Mouse (Mus musculus) adrenal gland, postnatal 25 days (tissue): ENCODE results near the gene Phf20. TPM values are rescaled to one million over a fixed set of nuclear protein-coding genes. Genes with fewer than 3 reads are reported as not detected.
A peak's percentile ranks its signal among the peaks of the same experiment; 100 is the strongest.

Source experiments
- DNase-seq: peaks from one replicate; pipeline ENCODE4 v3.0.0; 2021; ENCODE audit warnings: mixed read lengths
- total RNA-seq: library from RNA; stranded (reverse); gene quantifications from 2 replicates; pipeline ENCODE4 v1.2.3, GENCODE M21; 2021

Phf20 gene
- total RNA-seq, 1 experiment from 2014 or later: 41.2 TPM

DNA sequence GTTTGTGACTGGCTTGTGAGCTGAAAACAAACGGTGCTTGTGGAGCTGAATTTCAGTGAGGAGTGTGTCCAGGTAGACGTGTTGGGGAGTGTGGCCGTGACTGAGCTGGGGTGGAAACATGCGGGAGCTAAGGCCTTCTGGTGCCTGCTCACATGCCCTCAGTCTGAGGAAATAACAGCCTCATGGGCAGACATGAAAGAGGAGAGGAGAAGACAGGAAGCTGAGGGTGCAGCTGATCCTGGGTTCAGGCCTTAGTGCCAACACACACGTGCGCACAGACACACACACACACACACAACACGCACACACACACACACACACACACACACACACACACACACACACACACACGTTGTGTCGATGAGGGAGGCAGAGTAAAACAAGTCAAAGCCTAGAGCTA is 71.4 kb downstream of the Phf20 start:
- no peak for DNase-seq

DNA sequence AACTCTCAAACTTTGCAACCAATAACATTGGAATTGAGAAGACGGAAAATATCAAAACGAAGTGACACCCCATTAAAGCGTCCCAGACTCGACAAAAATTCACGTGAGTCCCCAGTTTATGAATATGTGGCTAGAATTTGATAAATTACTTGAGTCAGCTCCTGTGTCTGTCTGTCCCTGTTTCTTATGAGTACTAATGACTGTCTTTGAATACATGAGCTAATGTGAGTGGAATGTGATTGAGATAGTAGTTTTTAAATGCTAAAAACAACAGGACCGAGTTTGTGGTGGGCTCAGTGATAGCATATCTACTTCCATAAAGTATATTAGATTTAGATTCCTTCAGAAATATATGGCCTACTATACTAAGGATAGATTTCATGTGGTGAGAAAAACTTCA is 76.3 kb downstream of the Phf20 start:
- DNase-seq: no peak

DNA sequence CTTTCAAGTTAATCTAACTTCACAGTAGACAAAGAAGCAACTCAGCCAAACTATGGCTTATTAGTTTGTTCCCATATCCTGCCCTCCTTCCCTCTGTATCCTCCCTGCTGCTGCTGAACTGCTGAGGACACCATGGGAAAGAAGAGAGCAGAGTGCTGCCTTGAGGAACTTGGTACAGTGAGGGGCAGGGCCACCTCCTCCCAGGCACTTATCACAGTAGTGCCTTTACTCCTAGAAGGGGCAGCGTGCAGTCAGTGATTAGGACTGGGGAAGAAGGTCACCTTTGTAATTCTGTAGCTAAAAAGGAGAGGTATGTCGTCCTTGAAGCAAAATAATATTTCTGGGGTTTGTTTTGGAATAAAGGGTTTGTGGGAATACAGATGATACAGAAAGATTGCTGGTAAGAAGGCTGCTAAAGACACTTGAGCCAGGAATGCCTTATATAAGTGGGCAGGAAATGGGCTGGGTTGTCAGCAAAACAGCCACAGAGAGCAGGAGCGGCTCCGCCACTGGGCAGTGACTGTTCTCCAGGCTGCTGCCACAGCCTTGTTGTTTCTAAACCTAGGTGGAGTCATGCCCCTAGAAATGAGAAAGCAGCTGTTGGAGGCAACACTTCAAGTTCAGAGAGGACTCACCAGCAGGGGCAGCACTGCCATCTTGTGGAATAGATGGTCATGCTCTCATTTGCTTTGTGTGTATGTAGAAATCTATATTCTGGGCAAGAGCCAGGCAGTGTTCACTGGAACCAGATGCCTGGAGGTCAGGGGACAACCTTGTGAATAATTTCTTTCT is 82.2 kb downstream of the Phf20 start:
- DNase-seq: peak; percentile 73

DNA sequence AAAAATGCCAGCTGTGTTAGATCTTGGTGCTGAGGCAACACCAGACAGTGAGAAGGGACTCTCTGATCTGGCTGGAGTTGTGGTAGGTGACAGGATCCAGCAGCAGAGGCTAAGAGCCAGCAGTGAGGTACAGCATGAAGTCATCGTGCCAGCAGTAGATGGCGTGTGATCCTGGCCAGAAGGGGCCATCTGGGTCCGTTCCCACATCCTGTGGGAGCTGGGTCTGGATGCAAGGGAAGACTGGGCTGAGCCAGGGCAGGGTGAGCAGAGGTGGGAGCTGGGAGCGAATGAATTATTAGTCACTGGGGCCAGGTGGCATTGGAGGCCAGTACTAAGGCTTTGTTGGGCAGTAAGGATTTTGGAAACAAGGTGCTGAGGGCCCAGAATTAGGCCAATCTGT is 85.0 kb downstream of the Phf20 start:
- no peak for DNase-seq

DNA sequence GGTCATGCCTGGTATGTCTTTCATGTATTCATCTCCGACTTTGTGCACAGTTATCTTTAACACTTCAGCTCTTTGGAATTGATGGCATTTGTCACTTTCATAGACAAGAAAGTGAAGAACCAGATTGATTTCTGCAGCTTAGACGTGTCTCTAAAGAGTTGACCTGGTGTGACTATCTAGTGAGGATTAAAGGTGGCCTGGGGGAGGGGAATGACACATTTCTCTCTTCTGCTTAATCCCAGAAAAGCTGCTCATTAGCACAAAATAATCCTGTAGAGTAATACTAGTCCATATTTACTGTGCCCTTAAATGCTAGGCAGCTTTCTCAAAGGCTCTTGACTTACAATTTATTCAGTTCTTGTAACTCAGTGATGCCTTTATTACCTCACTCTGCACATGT is 88.9 kb downstream of the Phf20 start:
- no peak for DNase-seq

DNA sequence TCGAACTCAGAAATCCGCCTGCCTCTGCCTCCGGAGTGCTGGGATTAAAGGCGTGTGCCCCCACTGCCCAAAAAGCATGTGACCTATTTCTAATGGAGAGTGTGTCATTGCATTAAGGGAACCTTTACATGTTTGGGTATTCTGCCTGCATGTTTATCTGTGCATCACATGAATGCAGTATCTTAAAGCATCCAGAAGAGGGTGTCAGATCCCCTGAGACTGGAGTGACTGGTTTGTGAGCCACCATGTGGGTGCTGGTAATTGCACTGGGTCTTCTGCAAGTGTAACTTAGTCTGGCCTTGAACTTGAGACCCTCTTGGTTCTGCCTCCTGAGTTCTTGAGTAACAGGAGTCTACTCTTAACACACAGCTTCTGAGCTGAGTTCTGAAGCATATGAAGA is 90.5 kb downstream of the Phf20 start:
- no peak for DNase-seq

DNA sequence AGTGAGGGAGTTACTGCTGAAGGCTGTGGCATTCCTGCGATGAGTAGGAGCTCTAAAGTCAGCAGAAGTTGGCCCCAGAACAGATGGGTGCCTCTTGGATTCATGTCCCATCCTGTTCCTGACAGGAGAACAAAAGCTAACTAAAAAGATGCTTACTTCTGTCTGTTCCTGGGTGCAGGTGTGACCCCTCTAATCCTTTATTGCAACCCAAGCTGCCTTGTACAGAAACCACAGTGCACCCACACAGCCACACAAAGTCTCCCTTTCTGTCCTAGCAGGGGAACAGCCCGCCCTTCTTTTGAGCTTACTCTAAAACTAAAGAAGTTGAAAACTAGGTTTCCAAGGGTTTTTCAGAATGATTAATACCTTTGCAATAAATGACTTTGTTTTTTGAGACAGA is 92.0 kb downstream of the Phf20 start:
- no peak for DNase-seq

DNA sequence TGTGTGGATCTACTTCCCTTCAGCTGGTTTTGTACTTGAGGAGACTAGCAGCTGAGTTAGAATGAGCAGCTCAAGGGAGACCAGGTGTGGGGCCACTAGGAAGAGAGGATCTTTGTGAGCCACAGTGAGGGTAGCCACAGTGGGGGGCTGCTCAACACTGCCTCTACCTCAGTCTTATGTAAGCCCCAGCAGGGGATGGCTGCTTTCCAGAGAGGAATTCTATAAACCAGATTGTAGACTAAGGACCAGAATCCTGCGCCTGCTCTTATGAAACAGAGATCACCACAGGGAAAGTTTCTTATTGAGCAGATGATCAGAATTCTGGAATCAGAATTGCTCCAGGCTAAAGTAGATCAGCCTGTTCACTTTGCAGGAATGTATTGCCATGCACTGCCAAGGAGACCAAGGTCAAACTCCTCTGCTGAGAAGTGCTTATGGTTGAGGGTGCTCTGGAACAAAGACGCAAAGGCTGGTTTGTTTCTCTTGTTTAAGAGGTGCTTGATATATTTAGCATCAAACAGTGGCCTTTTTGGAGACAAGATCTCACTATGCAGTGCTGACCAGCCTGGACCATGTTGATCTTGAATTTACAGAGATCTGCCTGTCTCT is 93.4 kb downstream of the Phf20 start:
- DNase-seq: no peak

DNA sequence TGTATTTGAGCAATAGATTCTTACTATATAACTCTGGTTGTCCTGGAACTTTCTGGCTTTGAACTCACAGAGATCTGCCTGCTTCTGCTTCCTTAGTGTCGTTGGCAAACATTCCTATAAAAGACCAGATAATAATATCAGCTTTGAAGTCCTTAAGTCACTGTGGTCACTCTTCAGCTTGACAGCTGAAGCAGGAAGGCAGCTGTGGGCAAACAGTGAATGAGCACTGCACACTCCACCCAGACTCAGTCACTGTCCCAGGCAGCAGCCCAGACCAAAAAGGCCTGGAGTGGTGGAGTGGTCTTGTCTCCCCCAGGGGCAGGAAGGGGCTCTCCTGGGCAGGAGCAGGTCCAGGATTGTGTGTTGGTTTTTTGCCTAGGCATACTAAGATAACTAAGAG is 95.7 kb downstream of the Phf20 start:
- DNase-seq: no peak

DNA sequence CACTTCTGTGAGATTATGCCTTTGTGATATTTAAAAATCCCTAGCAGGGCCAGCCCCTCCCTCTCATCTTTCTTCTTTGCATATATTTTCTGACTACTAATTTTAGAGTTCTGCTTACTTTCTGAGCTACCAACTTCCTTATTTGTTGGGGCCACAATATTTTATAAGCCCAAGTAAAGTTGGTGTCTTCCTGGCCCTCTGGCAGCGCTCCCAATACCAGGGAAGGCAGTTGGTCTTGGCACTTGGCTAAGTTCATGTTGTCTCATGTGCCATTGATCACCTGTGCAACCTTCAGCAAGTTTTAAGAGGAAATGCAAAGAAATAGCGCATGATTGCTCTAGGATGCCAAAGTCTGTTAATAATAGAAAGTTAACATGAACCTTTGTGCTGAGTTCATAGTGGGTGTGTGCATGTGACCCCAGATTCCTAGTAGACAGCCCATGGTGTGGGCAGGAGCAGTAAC is 99.4 kb downstream of the Phf20 start:
- no peak for DNase-seq

DNA sequence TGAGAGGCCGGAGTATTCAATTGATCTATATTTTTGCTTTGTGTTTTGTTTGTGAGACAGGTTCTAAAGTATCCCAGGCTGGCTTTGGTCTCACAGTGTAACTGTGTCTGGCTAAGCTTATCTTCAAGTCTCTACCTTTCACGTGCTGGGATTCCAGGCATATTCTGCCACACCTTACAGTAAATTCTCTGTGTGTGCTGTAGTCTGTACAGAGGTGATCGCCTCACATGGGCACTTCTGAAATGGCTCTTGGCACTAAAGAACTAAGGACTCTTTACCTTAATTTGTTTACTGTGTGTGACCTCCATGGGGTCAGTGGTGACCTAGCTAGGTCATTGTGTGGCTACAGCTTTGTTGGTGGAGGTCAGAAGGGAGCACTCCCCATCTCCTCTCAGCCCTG is 99.9 kb downstream of the Phf20 start:
- DNase-seq: no peak

DNA sequence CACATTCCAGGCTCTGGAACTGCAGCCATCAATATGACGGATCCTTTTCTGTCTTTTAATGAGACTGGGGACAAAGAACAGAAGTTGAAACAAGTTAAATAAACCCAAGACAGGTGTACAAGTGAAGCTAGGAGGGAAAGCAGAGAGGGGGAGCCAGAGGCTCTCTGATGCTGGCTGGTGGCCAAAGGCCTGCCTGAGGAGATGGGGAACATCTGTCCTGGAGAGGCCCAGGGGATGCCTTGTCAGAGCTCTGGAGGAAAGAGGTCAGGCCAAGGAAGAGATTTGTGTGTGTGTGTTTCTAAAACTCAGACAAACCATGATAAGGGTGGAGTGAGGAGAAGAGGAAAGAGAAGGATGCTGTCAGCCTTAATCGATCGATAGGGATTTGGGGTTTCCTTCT is 101.4 kb downstream of the Phf20 start:
- DNase-seq: no peak

DNA sequence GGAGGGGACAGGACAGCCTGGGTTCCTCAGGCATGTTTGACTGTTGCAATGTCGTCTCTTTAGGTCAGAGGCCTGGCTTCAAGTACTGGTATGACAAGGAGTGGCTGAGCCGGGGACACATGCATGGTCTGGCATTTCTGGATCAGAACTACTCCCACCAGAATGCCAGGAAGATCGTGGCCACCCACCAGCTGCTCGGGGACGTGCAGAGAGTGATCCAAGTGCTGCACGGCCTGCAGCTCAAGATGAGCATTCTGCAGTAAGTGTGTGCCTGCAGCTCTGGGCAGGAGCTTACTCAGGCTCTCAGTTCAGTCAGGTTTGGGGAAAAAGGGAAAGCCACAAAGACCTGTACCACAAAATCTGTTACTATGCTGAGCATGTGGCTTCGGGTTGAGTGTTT is 102.2 kb downstream of the Phf20 start:
- no peak for DNase-seq

DNA sequence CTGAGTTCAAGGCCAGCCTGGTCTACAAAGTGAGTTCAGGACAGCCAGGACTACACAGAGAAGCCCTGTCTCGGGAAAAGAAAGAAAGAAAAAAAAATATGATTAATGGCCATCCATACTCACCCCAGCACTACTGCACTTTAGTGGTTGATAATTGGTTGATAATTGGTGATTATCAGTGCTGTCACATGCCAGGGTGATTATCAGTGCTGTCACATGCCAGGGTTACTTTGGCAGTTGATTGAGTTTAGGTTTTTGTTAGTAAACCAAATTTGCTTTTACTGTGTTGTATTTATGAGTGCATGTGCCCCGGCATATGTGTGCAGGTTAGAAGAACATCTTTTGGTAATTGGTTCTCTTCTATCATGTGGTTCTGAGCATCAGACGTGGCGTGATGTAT is 105.8 kb downstream of the Phf20 start:
- no peak for DNase-seq

DNA sequence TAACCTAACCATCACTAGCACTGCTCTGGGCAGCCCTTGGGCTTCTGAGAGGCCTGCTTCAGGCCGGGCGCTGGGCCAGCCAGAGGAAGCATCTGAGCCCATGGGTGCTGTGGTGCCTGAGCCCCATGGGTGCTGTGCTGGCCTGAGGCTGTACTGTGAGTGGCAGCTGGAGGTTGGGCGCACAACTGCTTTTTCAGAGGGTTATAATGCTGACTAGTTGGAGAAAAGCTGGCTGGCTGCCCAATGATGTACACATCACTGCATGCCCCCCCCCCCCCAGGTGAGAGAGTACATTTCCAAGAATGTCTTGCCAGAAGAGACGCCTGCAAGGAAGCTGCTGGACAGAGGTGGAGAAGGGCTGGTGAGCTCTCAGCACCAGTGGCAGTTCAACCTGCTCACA is 108.1 kb downstream of the Phf20 start:
- DNase-seq: no peak

DNA sequence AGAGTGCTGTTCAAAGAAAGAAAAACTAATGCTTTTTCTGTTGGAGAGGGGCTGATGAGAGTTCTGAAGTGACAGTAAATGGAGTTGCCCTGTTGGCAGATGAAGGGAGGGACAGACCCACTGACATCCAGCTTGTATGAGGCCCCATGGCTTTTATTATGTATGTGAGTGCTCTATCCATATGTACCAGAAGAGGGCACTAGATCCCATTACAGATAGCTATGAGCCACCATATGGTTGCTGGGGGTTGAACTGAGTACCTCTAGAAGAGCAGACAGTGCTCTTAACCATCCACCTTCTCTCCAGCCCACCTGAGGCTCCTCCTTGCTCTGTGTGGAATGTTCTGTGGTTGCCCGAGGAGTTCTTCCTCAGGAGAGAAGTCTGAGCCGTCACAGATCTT is 109.6 kb downstream of the Phf20 start:
- DNase-seq: no peak

DNA sequence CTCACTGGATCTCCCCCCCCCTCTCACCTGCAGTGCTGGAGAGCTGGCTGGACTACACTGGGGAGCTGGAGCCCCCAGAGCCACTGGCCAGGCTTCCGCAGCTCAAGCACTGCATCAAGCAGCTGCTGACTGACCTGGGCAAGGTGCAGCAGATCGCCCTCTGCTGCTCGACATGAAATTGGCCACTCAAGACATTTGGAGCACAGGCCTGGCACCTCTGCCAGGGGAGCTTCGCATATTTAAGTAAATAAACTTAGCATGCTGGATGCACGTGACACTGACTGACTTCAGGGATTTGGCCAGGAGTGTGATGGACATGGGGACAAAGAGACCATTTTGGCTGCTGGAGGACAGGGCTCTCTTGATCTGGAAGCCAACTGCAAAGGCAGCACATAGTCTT is 111.0 kb downstream of the Phf20 start:
- DNase-seq: no peak

DNA sequence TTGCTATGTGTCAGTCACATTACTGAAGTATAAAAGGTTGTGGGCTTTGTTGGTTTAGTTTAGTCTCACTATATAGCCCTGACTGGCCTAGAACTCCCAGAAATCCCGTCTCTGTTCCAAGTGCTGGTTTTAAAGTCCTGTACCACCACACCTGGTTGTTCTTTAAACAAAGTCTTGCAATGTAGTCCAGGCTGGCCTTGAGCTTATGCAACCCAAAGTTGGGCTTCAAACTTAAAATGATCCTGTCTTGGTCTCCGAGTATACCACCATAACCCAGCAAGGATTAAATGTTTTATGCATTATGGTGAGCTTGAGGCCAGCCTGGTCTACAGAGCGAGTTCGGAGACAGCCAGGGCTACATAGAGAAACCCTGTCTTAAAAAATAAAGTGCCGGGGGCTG is 113.7 kb downstream of the Phf20 start:
- no peak for DNase-seq

DNA sequence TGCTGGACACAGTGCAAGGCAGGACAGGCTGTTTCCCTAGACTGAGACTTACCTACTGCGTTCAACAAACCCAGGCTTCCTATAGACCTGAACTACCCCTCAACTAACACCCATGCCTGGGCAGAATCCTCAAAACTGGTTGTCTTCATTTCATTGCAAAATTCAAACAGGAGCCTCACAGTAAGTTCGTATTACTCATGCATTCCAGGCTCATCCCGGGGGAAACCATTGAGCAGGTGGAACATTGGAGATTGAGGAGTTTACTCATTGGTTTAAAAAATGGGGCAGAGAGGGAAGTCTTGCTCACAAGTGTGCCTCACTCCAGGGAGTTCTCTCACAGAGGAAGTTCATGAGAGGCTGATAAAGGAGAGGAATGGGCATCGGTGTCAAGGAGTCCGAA is 114.2 kb downstream of the Phf20 start:
- DNase-seq: no peak

DNA sequence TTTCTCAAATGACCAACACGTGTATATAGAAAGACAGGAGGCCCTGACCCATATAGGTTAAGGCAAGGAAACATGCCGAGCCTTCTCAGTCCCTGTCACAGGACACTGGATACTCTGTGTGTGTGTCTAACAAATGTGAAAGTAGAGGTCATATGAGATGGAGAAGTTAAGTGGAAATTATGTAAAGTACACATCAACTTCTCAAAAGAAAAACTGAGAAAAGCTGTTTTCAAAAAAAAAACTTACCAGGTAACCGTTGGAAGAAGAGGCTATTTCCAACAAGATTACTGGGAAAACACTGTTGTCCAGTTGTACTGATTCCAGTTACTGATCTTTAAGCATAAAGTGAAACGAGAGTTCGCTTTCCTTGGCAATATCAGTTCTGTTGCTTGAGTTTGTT is 114.7 kb downstream of the Phf20 start:
- no peak for DNase-seq

DNA sequence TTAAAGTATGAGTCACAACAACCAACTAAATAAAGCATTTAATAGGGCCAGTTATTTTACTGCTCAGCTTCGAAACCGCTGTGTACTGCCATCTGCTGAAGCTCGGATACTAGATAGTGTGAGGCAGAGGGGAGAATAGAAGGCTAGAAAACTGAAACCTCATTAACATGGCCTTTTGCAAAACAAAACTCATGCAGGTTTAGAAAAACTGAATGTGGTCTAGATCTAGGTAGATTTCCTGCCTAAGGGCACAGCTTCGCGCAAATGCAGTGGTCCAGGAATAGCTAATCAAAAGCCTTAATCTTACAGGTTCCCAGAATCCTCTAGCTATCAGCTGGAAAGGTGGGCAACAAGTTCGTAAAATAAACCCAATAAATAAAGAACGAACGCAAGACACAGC is 115.2 kb downstream of the Phf20 start:
- DNase-seq: no peak

DNA sequence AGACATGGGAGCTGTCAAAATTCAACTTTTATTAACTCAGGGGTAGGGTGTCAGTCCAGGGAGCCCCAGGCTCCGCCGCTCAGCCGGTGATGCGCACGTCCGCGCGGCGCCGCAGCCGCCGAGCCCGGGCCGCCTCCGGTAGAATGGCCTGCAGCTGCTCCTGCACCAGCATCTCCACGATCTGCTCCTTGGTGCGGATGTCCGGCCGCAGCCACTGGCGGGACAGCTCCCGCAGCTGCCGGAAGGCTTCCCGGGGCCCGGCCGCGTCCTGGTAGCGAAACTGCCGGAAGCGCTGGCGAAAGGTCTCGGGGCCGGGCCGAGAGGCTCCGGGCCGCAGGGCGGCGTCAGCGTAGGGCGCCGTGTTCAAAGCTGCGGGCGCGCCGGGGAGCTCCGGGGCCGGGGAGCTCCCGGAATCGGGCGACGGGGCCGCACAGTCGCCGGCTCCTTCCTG is 115.6 kb downstream of the Phf20 start:
- DNase-seq: peak; percentile 76

DNA sequence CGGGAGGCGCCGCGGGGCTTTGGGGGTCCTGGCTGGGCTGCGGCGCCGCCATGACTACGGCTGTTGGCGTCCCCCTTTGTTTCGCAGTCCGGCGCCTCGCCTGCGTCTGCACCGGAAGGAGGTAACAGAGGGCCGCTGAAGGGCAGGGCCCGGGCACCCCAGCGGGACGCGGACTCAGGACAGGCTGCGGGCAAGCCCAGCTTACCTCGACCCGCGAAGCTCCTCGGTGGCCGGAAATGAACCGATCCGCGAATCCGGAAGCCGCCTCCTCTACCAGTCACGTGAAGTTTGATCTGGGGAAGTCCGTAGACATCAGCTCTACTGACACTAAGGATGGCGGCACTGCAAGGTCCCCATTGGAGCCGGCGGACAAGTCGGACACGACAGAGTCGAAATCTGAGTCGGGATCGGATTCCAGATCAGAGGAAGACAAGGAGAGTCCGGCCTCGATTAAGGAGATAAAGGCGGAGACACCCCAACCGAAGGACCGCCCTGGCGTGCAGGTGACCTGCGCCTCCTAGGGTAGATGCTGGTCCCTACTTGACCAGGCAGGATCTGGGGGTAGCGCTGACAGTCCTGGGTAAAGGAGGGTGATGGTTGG is 116.1 kb downstream of the Phf20 start, which contains the start of the genes Cnbd2 and Scand1:
Cnbd2 (plus strand) TSS at position 3 of the 601 bp plus-strand sequence.
Scand1 (minus strand) TSS at position 408 of the 601 bp plus-strand sequence.
- peak; percentile 81 for DNase-seq

DNA sequence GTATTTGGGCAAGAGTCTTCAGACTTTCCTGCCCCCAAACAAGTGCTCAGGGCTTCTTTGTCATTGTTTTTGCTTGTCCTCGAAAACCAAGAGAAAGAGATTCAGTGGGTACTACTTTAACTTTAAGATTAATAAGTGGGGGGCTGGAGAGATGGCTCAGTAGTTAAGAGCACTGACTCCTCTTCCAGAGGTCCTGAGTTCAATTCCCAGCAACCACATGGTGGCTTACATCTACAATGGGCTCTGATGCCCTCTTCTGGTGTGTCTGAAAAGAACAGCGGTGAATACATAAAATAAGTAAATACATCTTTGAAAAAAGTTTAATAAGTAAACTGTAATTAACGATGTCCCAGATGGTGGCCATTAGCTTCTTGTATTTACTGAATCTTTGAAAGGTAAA is 116.9 kb downstream of the Phf20 start:
- no peak for DNase-seq
